Mouse (Mus musculus) layer of hippocampus, postnatal 25 days (tissue): ENCODE data around the gene Ppp1r14b. TPM values are rescaled to one million over a fixed set of nuclear protein-coding genes. Genes with fewer than 3 reads are reported as not detected.

ENCODE experiments used
- DNase-seq, 2 experiments: peaks; one replicate each; pipeline ENCODE4 v3.0.0; 2022; ENCODE audit warnings: mixed read lengths in 2 of 2, low spot score in 1 of 2; ENCODE audit errors: extremely low spot score in 1 of 2
- total RNA-seq, 2 experiments: library from RNA; stranded (reverse); gene quantifications; 2 replicates each; pipeline ENCODE4 v1.2.3; 2021

Gene Ppp1r14b
- total RNA-seq, result 10 to 100 TPM; 63.3 to 69.8 TPM

DNA sequence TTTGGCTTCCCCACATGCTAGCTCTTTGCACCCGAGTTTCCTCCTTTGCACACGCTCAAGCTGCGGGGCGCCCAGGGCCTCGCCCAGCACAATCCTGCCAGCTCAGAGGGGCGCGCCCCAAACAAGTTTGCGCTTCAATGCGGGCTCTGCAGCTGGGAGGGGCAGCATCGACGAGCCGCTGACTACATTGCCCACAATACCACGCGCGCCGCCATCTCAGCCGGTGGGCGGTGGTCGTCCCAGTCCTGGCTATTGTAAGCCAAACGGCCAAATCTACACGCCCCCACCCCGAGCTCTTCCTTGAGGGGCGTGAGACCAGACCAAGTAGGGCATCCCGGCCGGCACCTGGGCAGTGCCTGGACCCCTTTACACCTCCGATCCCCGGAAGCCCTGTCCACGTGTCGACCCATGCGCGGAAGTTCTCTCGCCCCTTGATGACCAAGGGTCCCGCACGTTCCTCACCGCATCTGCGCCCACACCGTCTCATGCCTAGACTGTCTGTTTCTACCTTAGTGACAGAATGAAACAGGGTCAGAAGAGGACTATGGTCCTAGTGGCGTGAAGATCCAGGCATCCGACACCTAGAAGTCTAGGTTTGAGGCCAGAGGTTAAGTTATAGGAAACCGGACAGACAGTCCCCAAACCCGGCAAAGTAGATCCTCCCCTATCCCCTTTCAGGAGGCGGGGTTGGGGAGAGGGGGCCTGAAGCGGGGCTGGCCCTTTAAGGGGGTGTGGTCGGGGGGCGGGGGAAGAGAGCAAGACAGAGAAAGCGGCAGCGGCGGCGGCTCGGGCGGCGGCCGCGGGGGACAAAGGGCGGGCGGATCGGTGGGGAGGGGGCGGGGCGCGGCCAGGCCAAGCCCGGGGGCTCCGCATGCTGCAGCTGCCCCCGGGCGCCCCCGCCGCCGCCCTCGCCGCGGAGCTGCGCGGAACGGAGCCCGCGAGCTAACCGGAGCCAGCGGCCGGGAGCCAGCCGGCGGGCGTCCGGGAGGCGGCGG lies at the start of gene Ppp1r14b:
Gene Ppp1r14b (plus strand): TSS at position 758 of the 995 bp plus-strand sequence.
- peak; percentile 56 to 72 for DNase-seq

DNA sequence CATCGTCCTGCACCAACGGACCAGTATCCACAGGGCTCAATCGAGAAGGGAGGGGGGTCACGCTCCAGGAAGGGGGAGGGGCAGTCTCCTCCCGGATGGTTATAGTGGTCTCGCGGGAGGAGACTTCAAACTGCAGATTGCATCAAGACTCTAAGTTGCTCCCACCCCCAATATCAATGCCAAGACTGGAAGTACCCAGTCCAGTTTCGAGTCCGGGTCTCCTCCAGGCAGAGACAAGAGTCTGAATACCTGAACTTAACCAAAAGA lies 49.5 kb upstream of the Ppp1r14b start, which contains the start of gene Catsperz:
Gene Catsperz (minus strand): TSS at position 74 of the 267 bp plus-strand sequence.
- DNase-seq, result no peak

DNA sequence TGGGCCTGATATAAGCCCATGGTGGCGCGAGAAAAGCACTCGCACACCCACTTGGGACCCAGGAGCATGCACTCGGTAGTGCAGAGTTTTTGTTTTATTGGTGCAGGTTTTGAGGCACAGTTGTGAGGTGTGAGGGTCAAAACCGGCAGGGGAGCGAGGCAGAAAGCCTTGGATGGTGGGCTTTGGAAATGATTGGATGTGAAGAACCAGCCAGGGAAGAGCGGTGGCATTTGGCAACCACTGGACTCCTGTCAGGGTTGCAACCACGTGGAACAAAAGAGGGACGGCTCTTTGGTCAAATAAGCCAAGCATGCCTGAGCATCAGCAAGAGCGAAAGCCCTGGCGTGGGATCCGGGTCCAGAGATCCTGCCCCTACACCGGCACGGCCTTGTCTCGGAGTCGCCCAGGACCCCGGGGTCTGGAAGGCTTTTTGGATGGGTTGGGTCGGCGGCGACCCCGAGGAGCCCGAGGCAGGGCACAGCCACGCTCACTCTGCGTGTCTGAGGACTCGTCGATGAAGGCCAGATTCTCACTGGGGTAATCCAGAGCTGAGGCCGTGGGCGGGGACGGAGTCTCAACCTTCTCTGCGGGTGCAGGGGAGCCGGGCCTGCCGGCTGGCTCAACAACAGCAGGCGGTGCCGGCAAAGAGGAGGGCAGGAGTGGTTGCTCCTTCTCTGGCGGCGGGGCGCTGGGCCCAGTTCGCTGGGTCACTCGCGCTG lies 49.0 kb upstream of the Ppp1r14b start:
- DNase-seq, result no peak

DNA sequence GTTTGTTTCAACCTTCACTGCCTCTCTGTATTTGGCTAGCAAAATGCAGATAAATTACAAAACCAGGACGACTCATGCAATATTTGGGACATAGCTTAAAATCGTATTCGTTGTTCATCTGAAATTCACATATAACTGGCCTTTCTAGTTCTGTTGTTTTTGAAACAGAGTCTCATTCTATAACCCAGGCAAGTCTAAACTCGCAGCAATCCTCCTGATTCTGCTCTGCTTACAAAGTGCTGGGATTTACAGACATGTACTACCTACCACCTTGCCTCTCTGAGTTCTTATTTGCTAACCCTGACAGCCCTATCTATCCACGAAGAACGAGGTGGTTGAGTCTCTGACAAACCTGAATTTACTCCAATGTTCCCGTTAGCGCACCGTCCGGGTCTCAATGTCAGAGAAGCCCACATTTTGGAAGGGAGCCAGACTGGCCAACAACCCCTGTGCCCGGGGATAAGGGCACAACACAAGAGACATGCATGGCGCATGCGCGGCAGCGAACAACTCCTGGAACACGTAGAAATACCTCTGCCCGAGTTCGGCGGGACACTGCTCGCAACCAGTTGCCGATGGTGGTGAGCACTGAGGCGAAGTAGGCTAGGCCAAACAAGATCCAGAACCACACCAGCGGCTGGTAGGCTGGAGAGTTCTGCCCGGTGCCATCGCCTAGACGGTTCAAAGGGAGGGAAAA lies 48.1 kb upstream of the Ppp1r14b start:
- DNase-seq, result no peak

DNA sequence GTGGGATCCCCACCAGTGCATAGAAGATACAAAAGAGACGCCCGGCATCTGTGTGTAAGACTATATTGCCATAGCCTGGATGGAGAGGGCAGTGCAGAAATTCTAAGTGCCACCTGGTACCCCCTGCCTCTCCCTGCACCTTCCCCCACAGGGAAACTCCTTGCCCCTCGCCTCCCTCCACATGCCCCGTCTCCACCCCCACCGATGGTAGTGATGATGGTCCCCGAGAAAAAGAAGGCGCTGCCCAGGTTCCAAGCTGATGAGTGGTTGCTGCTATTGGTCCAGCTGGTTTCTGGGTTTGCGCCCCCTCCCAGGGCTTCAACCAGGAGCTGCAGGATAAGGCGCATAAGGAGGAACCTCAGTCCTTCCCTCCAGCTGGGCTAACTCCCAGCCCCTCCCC lies 46.7 kb upstream of the Ppp1r14b start:
- no peak for DNase-seq

DNA sequence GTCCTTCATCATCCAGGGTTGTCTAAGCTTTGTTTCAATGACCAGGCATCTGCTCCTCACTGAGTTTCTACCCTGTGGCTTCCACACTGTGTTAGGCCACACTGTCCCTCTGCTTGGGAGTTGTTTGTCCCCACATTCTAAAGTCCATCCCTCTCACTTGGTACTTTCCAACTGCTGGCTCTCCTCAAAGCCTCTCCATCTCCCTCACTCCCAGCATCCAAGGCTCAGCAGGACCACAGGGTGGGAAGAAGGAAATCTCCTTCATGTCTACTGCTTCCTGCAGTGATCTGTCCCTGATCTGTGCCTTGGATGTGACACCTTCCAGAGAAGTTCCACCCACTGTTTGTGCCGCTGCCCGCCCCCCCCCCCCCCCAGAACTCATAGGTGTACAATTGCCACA lies 43.8 kb upstream of the Ppp1r14b start:
- DNase-seq, result no peak

DNA sequence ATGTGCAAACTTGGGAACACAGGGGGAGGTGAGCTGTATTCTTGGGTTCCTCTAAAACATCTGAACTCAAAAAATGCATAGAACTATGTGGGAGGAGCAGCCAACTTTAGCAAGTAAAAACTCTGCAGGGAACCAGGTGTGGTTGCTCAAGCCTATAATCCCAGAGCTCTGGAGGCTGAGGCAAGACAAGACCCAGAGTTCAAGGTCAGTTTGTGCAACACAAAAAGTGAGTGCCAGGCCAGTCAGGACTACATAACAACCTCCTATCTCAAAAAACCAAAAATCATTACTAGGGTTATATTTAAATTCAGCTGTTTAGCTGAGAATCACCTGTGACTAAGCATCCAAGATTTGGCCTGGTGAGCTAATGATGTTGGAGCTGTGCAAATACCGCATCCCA lies 42.8 kb upstream of the Ppp1r14b start:
- no peak for DNase-seq

DNA sequence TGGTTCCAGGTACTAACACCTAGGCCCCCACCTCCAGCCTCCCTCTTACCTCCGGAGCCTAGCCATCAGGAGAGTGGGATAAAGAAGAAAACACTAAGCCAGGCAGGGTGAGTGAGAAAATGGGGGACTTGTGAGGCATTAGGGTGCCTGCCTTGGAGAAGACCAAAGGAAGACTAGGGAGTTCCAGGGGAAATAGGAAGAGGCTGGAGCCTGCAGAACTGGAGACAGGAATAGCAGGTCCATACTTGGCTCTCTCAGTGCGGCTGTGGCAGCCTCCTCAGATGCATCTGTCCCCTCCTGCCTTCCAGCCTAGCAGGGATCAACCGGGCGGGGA lies 41.7 kb upstream of the Ppp1r14b start:
- DNase-seq, result no peak

DNA sequence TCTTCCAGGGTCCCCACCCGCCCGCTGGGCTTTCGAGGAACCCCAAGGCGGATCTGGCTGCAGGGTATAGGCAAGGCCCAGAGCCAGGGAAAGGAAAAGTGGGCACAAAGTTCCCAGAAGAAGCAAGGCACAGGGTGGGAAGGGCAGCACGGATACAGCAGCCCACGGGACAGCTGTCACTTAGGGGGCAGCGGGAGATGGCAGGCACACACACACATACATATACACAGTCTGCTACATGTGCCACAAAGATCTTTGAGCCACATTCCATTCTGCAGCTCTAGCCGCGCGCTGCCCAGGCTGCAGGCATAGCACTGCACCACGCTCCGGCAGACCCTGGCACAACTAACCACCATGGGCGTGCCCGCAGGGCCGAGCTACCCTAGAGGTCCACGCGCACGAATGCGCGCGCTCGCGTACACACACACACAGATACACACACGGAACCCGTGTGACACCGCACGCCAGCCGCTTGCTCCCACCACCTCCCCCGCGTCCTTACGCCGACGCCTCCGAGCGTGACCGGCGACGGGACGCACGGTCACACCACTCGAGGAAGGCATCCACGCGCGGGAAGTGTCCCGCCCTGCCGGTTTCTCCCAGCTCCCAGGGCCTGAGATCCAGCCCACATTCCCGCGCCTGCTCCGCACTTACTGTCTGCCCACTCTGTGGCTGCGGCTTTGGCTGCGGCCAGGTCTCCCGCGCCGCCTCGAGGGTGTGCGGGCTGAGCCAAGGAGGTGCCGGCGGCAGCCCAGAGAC lies 41.2 kb upstream of the Ppp1r14b start:
- DNase-seq, result no peak

DNA sequence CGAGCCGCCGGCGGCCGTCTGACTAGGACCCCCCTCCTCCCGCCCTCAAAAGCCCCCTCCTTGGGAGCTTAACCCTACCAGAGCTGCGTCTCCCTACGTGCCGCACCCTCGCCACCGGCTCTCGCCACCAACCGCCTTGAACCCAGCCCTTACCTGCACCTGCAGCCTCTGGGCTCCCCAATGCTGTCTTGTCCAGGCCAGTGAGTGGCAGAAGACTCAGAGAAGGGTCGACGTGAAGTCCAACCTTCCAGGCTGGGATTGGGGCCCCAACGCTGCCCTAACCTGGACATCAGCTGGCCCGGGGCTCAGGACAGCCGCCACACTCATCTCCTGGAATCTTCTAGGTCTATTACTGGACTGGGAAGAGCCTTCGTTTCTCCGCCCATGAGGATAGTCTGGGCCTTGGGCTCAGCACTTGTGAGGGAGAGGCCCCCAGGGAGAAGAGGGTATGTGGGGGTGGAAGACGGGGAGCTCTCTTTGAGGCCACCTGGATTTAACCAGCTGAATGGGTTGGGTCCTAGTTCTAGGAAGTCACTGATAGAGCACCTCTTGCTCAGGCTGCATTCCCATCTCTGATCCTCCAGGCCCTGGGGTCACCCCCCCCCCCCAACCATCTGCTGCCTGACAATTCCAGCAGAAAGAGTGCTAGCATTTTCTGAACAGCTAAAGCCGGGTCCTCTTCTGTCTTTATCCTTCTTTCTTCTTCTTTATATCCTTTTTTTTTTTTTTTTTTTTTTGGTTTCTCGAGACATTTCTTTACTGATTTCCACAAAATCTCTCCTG lies 40.4 kb upstream of the Ppp1r14b start, which contains the start of gene Kcnk4:
Gene Kcnk4 (minus strand): TSS at position 321 of the 783 bp plus-strand sequence.
- DNase-seq, result no peak

DNA sequence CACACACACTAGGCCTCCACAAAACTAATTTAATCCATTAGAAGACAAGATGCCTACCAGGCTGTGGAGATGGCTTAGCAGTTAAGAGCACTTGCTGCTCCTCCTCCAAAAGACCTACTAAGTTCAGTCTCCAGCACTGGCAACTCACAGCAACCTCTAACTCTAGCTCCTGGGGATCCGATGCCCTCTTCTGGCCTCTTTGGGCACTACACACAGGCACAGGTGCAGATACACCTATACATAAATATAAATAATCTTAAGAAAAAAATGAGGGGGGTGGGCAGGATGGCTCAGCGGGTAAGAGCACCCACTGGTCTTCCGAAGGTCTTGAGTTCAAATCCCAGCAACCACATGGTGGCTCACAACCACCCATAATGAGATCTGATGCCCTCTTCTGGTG lies 38.5 kb upstream of the Ppp1r14b start:
- DNase-seq, result no peak

DNA sequence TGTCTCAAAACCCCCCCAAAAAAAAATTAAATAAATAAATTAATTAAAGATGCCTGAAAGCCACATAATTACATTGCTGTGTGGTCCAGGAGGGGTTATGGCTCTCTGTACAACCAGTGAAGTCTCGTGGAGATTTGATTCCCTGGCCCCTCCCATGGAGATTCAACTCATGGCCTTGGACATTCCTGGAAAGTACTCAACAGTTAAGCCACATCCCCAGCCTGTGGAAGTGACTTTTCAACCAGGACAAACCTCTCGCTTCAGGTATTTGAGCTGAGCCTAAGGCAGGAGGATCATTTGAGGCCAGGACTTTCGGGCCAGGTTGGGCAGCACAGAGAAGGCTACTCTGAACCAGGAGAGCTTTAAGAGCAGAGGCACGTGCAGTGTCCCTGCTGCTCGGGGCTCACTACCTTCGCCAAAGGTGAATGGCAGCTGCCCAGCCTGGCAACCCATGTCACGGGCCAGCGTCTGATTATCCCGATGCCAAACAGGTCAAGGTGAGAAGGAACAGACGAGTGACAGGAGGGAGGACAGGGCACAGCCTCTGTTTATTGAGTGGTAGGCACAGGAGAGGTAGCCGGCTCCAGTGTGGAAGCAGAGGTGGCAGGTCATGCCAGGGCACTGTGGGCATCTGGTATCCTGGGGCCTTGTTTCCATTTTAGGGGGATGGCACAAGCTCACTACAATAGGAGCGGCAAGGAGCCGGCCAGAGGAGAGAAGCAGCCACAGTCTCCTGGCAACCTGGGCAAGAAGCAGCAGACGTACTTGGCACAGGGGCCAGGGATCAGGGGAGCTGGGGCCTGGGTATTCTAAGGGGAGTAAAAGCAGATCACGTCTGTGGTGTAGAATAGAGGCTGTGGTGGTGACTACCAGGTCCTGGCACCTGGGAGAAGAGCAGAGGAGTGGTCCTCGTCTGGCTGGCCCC lies 37.0 kb upstream of the Ppp1r14b start:
- no peak for DNase-seq

DNA sequence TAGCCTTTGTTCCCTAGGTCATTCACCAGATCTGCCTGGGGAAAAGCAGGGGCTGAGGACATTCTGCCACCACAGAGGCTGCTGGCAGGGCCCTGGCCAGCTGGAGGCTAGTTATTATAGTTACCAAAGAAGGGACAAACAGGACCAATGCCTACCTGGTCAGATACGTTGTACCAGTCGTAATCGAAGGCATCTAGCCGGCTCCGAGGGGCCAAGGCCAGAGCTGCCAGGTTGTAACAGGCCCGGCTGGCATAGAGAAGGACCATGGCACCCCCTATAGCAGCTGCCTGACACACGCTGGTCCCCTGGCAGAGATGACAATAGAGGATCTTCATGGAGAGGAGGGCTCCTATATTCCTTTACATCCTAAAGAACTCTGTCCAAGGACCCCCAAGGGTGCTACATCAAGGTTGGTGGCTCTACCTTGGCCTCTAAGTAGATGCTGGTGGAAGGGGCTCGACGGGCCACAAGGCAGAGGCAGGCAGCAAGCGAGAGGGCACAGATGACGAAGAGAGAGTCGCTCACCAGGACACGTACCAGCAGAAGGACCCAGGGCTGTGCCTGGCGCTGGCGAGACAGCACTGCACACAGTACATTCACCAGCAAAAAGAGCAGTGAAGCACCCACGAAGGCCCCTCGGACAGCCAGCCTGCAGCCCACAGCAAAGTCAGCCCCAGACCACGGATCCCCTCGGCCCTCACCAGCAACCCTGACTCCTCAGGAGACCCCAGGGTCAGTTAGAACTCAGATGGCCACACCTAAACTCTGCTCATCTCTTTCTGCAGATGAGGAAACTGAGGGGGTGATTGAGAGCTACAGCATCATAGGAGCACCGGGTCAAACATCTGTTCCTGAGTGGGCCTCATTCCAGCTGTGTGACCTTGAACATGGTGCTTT lies 35.4 kb upstream of the Ppp1r14b start:
- DNase-seq, result no peak

DNA sequence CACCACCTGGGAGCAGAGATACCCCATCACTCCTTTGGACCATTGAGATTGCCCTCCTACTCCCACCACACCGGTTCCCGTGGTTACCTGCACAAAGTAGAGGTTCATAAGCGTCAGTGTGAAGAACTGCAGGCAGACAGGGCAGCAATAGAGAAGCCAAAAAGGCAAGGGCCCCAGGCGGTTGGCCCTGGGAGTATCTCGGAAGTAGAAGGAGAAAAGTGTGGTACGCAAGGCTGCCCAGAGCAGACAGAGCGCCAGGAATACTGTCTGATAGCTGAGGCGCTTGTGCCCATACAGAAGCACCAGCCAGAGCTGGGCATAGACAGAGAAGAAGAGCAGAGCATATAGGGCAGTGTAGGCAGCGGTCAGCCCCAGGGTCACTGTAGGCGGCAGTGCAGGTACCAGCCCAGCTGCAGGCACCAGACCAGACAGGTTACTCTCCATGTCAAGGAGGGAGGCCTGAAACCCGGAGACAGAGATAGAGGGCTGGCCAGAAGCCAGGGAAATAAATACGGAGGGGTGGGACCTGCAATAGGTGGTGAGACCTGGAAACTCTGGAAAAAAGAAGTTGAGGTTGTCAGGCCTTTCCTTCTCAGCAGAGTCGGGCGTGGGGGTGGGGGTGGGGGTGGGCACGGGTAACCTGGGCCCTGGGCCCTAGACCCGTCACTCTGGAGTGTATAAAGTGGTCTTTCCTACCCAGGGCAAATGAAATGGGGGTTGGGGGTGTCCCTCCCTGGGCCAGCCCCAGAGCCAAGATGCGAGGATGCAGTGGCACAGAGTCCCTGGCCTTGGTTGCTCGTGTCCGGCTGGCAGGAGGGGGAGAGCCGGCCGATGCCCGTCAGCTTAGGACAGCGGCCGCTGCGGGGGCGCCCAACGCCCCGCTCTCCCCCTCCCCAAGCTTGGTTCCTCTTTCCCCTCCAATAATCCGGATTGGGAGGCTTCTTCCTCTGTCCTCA lies 34.1 kb upstream of the Ppp1r14b start:
- DNase-seq, result no peak

DNA sequence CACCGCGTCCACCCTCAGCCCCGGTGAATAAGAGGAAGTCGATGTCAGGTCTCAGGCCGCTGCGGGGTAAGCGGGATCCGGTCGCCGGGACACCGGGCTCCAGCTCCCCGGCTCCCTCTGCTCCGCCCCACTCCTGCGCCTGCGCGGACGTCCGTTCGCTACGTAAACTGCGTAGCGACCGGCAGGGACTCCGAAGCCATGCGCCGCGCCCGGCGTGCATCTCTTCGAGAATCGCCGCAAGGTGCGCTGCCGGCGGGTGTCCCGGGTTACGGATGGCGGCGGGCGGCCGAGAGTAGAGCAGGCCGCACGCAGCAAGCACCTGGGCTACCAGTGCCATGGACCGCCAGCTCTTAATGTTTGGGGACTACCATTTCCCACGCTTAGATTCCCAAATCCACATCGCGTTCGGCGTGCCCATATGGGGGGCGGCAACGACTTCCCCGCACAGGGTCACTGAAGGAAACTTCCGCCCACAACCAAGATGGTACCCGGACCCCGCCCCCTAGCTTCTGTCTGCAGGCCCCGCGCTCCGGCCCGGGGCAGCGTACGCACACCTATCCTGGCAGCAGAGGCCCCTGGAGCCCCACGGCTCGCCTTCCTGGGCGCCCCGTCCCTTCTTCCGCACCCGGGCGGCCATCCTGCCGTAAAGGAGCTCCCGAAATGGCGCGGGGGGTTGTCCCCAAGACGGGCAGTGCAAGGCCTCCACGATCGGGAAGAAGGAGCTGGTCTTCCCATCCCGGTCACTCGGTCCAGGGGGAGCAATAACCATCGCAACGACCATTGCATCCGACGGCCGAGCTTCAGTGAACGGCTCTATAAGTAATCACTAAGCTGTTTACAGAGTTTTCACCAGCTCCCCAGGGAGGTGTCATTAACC lies 33.2 kb upstream of the Ppp1r14b start, which contains the start of gene Bad:
Gene Bad (plus strand): TSS at position 490 of the 877 bp plus-strand sequence.
- DNase-seq, result peak; percentile 95 to 98
